Mouse (Mus musculus) spleen, adult 18-20 months (tissue): Measurements from ENCODE around the gene Card14.
A peak's percentile ranks its signal among the peaks of the same experiment; 100 is the strongest.
"Not testable (repeated sequence)": the region's sequence is repeated elsewhere in the genome, so short reads cannot be mapped to it uniquely, and the experiment has no call there.

Source experiments
- DNase-seq, 2 experiments: peaks; one replicate each; pipeline ENCODE4 v3.0.0; 2022; ENCODE audit warnings: mixed read lengths in 2 of 2

Gene Card14

GRCm38 (mm10) chr11:119307658-119307867 lies at the start of gene Card14:
Gene Card14, plus strand, starts transcription at chr11:119307768.
- no peak for DNase-seq

- no peak for DNase-seq
These were observed 49.4 kb upstream of the Card14 start for GRCm38 (mm10) chr11:119258216-119258571.

GRCm38 (mm10) chr11:119258572-119259322 lies 48.8 kb upstream of the Card14 start:
- peak in 1 of 2 experiments; percentile 56 for DNase-seq

- DNase-seq = no peak
These were observed 47.6 kb upstream of the Card14 start for GRCm38 (mm10) chr11:119259977-119260376.

GRCm38 (mm10) chr11:119264413-119264812 lies 43.2 kb upstream of the Card14 start:
- no peak for DNase-seq

GRCm38 (mm10) chr11:119265811-119266210 lies 41.8 kb upstream of the Card14 start:
- DNase-seq = no peak

GRCm38 (mm10) chr11:119267241-119267674 lies 40.3 kb upstream of the Card14 start:
- DNase-seq = no peak

GRCm38 (mm10) chr11:119267768-119268556 lies 39.6 kb upstream of the Card14 start, which contains the start of gene Gaa:
Gene Gaa, plus strand, starts transcription at chr11:119267887.
- DNase-seq = peak; percentile 86 to 97

- DNase-seq = no peak
These were observed 38.9 kb upstream of the Card14 start for GRCm38 (mm10) chr11:119268557-119269195.

- not testable (repeated sequence) for DNase-seq
These were observed 35.1 kb upstream of the Card14 start for GRCm38 (mm10) chr11:119272492-119272891.

- DNase-seq = peak in 1 of 2 experiments; percentile 22
These were observed 34.2 kb upstream of the Card14 start for GRCm38 (mm10) chr11:119273186-119273930.

GRCm38 (mm10) chr11:119281030-119281429 lies 26.5 kb upstream of the Card14 start:
- no peak for DNase-seq

GRCm38 (mm10) chr11:119285791-119286527 lies 21.6 kb upstream of the Card14 start:
- DNase-seq = no peak

- DNase-seq = no peak
These were observed 20.2 kb upstream of the Card14 start for GRCm38 (mm10) chr11:119287207-119287992.

GRCm38 (mm10) chr11:119292861-119293260 lies 14.7 kb upstream of the Card14 start:
- DNase-seq = not testable (repeated sequence)

- DNase-seq = no peak
These were observed 9.6 kb upstream of the Card14 start for GRCm38 (mm10) chr11:119297996-119298395.

GRCm38 (mm10) chr11:119298917-119299316 lies 8.7 kb upstream of the Card14 start:
- no peak for DNase-seq

- DNase-seq = peak; percentile 91 to 98
These were observed 8.0 kb upstream of the Card14 start, which contains the start of gene Eif4a3 for GRCm38 (mm10) chr11:119299391-119300245. Gene Eif4a3, minus strand, starts transcription at chr11:119300089.

GRCm38 (mm10) chr11:119300246-119300935 lies 7.2 kb upstream of the Card14 start:
- no peak for DNase-seq

- DNase-seq = no peak
These were observed 6.6 kb upstream of the Card14 start for GRCm38 (mm10) chr11:119300986-119301385.
